Mouse (Mus musculus): ENCODE data around the gene Camk2n2. TPM values are rescaled to one million over a fixed set of nuclear protein-coding genes. Genes with fewer than 3 reads are reported as not detected.
A peak's percentile ranks its signal among the peaks of the same experiment; 100 is the strongest.

Camk2n2 gene
- polyA plus RNA-seq, 1 experiment: not detected

- no peak for TF ChIP-seq CTCF (IDR thresholded peaks at IDR 0.05; ENCODE audit: insufficient read depth, low read depth, low read length)
- no peak for TF ChIP-seq POLR2A (IDR thresholded peaks at IDR 0.05; ENCODE audit: insufficient read depth, low read depth, low read length)
- 24% methylated on average over 8 of the region's 8 CpGs for WGBS
- Histone ChIP-seq H3K27ac (ENCODE audit: insufficient read depth, low read depth, low read length) (no peak overlapping the region), H3K4me1 (ENCODE audit: control insufficient read depth, insufficient read depth, low read length) (peaks cover 5% of the 10 kb centered on the region; the same call in 1 of the 2 replicates), H3K4me3 (ENCODE audit: insufficient read depth, low read depth, low read length) (no peak overlapping the region)
Measured at GRCm38 (mm10) chr16:20638367-20638766, 17.3 kb upstream of the Camk2n2 start.

GRCm38 (mm10) chr16:20637410-20637809 is 16.3 kb upstream of the Camk2n2 start:
- Histone ChIP-seq H3K27ac (ENCODE audit: insufficient read depth, low read depth, low read length) (no peak overlapping the region), H3K4me1 (ENCODE audit: control insufficient read depth, insufficient read depth, low read length) (peaks cover 5% of the 10 kb centered on the region; the same call in 1 of the 2 replicates)
- WGBS: 86% methylated on average over 8 of the region's 8 CpGs

DNA sequence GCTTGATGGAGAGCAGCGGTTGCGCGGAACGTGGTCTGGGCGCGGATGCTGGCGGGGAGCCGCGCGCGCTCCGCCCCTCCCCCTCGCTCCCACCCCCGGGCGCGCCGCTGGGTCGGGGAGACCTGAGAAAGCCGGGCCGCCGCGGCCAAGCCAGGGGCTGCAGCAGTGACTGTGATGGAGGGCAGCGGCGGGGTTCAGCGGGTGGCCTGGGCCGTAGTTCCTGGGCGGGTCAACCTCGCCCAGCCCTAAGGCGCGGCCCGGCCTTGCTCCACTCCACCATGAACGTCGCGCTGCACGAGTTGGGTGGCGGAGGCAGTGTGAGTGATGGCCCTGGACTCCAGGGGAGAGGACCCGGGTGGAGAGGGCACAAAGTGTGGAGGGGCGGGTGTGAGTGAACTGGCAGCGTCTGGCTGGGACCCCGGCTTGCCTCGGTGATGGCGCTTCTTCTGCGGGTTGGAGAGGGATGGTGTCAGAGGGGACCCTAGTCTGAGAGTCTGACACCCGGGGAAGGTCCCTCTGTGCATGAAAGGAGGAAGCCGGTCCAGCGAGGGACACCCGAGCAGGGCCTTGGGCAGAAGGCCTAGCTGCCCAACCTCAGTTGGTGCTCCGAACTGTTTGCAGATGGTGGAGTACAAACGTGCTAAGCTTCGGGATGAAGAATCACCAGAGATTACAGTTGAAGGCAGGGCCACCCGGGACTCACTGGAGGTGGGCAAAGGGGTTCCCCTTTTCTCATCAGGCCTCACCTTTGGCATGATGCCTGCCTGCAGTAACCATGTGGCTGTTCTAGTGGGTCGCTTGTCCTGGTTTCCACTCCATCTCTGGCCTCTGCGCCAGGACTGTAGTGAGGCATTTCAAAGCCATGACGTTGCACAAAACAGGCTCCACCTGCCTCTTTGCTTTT is 8.9 kb upstream of the Camk2n2 start, which contains the start of gene Ece2:
Ece2 (plus strand) TSS at position 98 of the 904 bp plus-strand sequence.
- peak within 1 kb of the TSS; percentile 89 for H3K4me3 ChIP-seq (ENCODE audit: insufficient read depth, low read depth, low read length)
- 4% methylated on average over 54 of the region's 54 CpGs for WGBS
- peaks cover 13% of the 10 kb centered on the region for H3K4me1 ChIP-seq (ENCODE audit: control insufficient read depth, insufficient read depth, low read length)
- TF ChIP-seq CTCF (IDR thresholded peaks at IDR 0.05; ENCODE audit: insufficient read depth, low read depth, low read length): no peak
- TF ChIP-seq POLR2A (IDR thresholded peaks at IDR 0.05; ENCODE audit: insufficient read depth, low read depth, low read length): 0 out of 2 replicates have a peak, but pooled peaks have one; percentile 38
- H3K27ac ChIP-seq (ENCODE audit: insufficient read depth, low read depth, low read length): peak within 1 kb of the TSS; percentile 19

More at GRCm38 (mm10) chr16:20637410-20637809, 16.3 kb upstream of the Camk2n2 start:
- no peak for TF ChIP-seq POLR2A (IDR thresholded peaks at IDR 0.05; ENCODE audit: insufficient read depth, low read depth, low read length)
- TF ChIP-seq CTCF (IDR thresholded peaks at IDR 0.05; ENCODE audit: insufficient read depth, low read depth, low read length): no peak
- H3K4me3 ChIP-seq (ENCODE audit: insufficient read depth, low read depth, low read length): no peak overlapping the region

GRCm38 (mm10) chr16:20628871-20629391 is 7.8 kb upstream of the Camk2n2 start:
- H3K4me1 ChIP-seq (ENCODE audit: control insufficient read depth, insufficient read depth, low read length): peaks cover 13% of the 10 kb centered on the region
- no peak for TF ChIP-seq POLR2A (IDR thresholded peaks at IDR 0.05; ENCODE audit: insufficient read depth, low read depth, low read length)
- TF ChIP-seq CTCF (IDR thresholded peaks at IDR 0.05; ENCODE audit: insufficient read depth, low read depth, low read length): no peak
- WGBS: 60% methylated on average over 11 of the region's 11 CpGs
- no peak overlapping the region for H3K4me3 ChIP-seq (ENCODE audit: insufficient read depth, low read depth, low read length)
- no peak overlapping the region for H3K27ac ChIP-seq (ENCODE audit: insufficient read depth, low read depth, low read length)

DNA sequence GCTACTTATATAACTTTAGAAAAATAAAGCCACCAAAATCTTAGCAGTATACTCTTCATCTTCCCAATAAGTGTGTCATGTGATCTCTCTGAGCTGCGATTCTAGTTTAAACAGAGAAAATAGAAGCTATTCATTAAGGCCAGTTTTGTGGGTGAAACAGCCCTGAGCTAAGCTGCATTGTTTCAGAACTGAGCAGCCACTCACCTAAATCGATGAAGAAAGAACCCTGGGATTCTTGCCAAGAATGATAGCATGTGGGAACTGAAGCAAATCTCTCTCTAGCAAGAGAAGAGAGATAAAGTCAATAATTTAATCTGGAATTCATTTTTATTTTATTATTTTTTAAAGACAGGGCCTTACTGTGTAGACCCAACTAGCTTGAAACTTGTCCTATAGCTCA is 2.1 kb upstream of the Camk2n2 start:
- Histone ChIP-seq H3K4me3 (ENCODE audit: insufficient read depth, low read depth, low read length) (no peak overlapping the region), H3K27ac (ENCODE audit: insufficient read depth, low read depth, low read length) (no peak overlapping the region), H3K4me1 (ENCODE audit: control insufficient read depth, insufficient read depth, low read length) (peaks cover 19% of the 10 kb centered on the region)
- 9% methylated on average over 2 of the region's 2 CpGs for WGBS
- no peak for TF ChIP-seq CTCF (IDR thresholded peaks at IDR 0.05; ENCODE audit: insufficient read depth, low read depth, low read length)
- no peak for TF ChIP-seq POLR2A (IDR thresholded peaks at IDR 0.05; ENCODE audit: insufficient read depth, low read depth, low read length)

DNA sequence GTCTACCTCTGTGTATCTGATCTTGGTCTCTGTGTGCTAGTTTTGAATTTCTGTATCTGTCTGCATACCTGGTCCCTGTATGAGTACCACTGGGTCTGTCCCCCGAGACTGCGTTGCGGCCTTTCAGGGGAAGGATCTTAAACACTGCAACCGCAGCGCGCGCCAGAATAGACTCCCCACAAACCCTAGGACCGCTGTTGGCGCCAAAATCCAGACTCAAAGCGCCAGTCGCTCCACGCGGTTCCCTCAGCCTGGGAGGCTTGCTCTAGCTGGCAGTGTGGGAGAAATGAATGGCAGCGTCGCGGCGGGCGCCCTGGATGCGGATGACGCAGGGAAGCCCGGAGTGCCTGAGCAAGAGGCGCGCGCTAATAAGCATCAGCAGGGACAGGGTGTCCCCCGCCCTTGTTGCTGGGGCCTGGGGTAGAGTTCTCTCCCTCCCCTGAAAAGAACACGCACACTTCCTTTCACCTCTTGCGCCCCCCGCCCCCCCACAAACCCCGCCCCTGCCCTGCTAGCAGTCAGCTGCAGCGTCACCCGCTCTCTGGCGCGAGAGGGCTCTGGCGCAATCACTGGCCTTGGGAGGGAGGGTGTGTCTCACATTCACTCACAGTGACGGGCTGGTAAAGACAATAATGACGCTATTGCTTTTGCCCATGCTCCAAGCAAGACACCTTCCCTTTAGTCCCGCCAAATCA is 1.1 kb upstream of the Camk2n2 start:
- no peak for TF ChIP-seq POLR2A (IDR thresholded peaks at IDR 0.05; ENCODE audit: insufficient read depth, low read depth, low read length)
- no peak for TF ChIP-seq CTCF (IDR thresholded peaks at IDR 0.05; ENCODE audit: insufficient read depth, low read depth, low read length)
- H3K27ac ChIP-seq (ENCODE audit: insufficient read depth, low read depth, low read length): peak overlapping the region; percentile 46
- peaks cover 19% of the 10 kb centered on the region for H3K4me1 ChIP-seq (ENCODE audit: control insufficient read depth, insufficient read depth, low read length)
- WGBS: 1% methylated on average over 37 of the region's 37 CpGs
- peak overlapping the region; percentile 77 for H3K4me3 ChIP-seq (ENCODE audit: insufficient read depth, low read depth, low read length)

DNA sequence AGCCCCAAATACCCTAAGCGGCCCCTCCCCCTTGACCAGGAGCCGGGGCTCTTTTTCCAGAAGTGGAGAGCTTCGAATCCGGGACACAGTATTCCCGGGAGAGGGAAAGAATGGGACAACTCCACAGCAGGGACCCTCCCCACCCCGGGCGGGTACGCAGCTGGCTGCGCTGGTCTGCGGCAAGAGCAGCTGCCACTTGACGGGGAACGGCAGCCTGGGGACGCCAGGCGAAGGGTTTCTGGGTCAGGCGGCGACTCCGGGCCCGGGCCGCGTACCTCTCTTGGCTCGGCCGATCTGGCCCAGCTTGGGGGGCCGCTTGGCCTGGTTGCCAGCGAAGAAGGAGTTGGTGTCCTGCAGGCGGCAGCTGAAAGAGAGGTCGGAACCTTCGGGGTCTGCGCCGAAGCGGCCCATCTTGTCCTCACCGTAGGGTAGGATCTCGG is 316 bp downstream of the Camk2n2 start:
- H3K27ac ChIP-seq (ENCODE audit: insufficient read depth, low read depth, low read length): 0 out of 2 replicates have a peak overlapping the region, but pooled peaks have one; percentile 20
- H3K4me3 ChIP-seq (ENCODE audit: insufficient read depth, low read depth, low read length): peak overlapping the region; percentile 77
- TF ChIP-seq CTCF (IDR thresholded peaks at IDR 0.05; ENCODE audit: insufficient read depth, low read depth, low read length) (no peak), POLR2A (IDR thresholded peaks at IDR 0.05; ENCODE audit: insufficient read depth, low read depth, low read length) (no peak)
- under 1% methylated on average over 32 of the region's 32 CpGs for WGBS
- H3K4me1 ChIP-seq (ENCODE audit: control insufficient read depth, insufficient read depth, low read length): peaks cover 19% of the 10 kb centered on the region

DNA sequence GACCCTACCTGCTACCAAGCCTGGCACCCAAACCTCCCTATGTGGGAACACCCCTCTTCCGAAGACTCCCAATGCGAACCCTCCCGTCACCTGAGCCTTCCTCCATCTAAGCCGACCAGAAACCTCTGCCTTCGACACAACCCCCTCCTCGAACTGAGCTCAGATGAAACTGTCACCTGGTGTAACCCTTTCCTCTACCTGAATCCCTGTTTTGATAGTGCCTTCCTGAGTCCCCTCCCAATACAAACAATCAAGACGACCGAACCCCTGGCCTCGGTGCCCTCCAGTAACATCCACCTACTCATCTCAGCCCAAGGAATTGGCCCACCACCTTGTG is 720 bp downstream of the Camk2n2 start:
- TF ChIP-seq POLR2A (IDR thresholded peaks at IDR 0.05; ENCODE audit: insufficient read depth, low read depth, low read length) (no peak; the same call in 1 of the 2 replicates), CTCF (IDR thresholded peaks at IDR 0.05; ENCODE audit: insufficient read depth, low read depth, low read length) (no peak)
- Histone ChIP-seq H3K4me3 (ENCODE audit: insufficient read depth, low read depth, low read length) (peak overlapping the region; percentile 77), H3K4me1 (ENCODE audit: control insufficient read depth, insufficient read depth, low read length) (peaks cover 19% of the 10 kb centered on the region), H3K27ac (ENCODE audit: insufficient read depth, low read depth, low read length) (no peak overlapping the region)
- WGBS: under 1% methylated on average over 9 of the region's 9 CpGs
